Mouse (Mus musculus) heart, adult 18-20 months (tissue): Measurements from ENCODE around the gene Oser1. TPM values are rescaled to one million over a fixed set of nuclear protein-coding genes. Genes with fewer than 3 reads are reported as not detected.

Source experiments
- DNase-seq, 2 experiments: peaks; one replicate each; pipeline ENCODE4 v3.0.0; 2021 to 2022; ENCODE audit warnings: mixed read lengths in 1 of 2
- total RNA-seq, 2 experiments: library from RNA; stranded (reverse); gene quantifications; 2 replicates each; pipeline ENCODE4 v1.2.3; 2021

Gene Oser1
- total RNA-seq, 2 experiments from 2014 or later, result 17.5 to 30.0 TPM

DNA sequence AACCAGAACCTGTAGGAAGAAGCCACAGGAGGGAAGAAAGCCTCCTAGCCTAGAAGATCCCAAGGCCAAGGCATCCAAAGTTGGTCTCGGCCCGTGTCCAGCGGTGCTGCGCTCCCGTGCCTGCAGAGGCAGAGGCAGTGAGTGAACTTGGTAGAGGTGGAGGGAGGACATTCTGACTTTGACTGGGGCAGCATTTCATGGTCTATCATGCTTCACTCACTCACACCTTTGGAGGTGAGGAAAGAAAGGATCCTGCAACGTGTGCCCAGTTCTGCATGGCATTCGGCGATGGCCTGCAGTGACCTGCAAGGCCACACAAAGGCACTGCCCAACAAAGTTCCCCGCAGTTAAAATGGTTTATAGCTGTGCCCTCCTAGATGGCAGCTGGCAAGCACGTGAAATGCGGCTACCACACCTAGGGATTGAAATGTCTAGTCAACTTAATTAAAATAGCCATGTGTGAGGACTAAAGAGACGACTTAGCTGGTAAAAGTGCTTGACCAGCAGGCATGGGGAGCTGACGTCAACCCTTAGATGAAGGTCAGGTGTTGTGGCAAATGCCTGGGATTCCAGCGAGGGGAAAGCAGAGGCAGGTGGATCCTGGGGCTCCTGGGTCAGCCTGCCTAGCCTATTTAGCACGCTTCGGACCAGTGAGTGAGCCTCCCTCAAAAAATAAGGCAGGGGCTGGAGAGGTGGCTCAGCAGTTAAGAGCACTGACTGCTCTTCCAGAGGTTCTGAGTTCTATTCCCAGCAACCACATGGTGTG lies 63.5 kb downstream of the Oser1 start:
- peak; percentile 67 to 81 for DNase-seq

DNA sequence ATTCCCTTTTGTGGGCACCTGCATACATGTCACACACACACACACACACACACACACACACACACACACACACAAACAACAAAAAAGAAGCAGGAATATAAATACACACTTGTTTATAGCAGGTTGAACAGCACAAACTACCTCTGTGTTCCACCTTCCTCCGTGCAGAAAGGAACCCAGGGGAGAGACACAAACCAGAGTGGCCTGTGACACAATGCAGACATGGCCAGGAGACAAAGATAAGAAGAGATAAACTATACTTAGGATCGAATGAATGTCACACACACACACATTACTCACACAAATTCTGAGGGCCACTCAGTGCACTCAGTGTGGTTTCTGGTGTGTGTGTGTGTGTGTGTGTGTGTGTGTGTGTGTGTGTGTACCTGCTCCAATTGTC lies 65.2 kb downstream of the Oser1 start:
- peak in 1 of 2 experiments; percentile 37 for DNase-seq

DNA sequence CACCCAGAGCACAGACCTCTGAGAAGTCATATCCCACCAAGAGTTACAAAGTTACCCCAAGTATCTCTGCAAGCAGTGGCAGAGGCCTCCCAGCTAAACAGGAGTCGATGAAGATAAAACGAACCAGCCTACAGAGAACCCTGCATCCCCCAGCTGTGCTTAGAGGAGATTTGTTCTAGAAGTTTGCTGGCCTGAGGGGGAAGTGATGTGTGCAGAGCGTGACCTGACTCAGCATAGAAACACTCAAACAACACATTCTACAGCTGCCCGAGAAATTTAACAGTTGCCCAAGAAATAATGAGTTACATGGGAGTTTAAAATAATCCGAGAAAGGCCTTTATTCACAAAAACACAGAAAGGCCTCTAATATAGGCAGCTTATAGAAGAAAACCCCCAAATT lies 65.8 kb downstream of the Oser1 start:
- DNase-seq, result no peak

DNA sequence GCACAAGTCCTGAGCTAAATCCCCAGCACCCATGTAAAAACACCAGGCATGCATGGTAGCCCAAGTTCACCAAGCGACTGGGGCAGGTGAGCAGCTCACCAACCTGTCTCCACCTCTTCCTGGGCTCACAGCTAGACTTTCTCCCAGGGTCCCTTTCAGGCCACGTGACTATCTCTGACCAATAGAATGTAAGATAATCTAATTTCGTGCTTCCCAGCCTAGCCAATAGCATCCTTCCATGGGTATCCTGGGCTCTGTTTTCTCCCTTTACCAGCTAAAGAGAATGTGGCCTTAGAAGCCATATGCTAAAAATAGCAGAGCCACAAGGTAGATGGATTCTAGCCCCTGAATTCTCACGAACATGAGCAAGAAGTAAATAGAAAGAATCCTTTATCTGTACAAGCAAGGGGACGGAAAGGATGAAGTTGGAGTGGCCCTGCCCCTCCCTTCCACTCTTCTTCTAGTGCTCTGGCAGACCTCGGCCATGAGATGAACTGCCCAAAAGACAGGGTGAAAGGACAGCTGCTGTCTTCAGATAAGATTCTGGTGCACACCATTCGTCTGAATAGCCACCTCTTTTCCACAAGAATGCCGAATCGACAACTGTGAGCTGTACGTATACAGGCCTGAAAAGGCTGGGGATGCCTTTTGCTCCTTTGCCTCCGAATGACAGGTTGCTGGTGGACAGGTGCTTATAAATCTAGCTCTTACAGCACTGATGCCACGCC lies 68.2 kb downstream of the Oser1 start:
- DNase-seq, result no peak

Other genes starting within 250 kb of the Oser1 start
- gene Tox2, start 221.6 kb downstream of the Oser1 start, total RNA-seq, result 1 to 10 TPM; 1.1 to 1.2 TPM
- 100 to 1,000 TPM; 393 to 402 TPM for gene Jph2, start 26.7 kb downstream of the Oser1 start, total RNA-seq
- not detected for gene Gdap1l1, start 13.8 kb upstream of the Oser1 start, total RNA-seq
- 100 to 1,000 TPM; 203 to 216 TPM for gene Fitm2, start 47.9 kb upstream of the Oser1 start, total RNA-seq
- gene R3hdml, start 67.6 kb upstream of the Oser1 start, total RNA-seq, result not detected
- not detected for gene Hnf4a, start 82.1 kb upstream of the Oser1 start, total RNA-seq
- 10 to 100 TPM; 12.0 to 16.8 TPM for gene Ttpal, start 177.6 kb upstream of the Oser1 start, total RNA-seq
- gene Serinc3, start 220.4 kb upstream of the Oser1 start, total RNA-seq, result 100 to 1,000 TPM; 284 to 364 TPM
- 100 to 1,000 TPM; 219 to 232 TPM for gene Pkig, start 233.7 kb upstream of the Oser1 start, total RNA-seq